Mouse (Mus musculus) retina, adult 2 months (tissue): ENCODE data around the gene Cldn10.

Source experiments
- DNase-seq: peaks from one replicate; pipeline ENCODE4 v3.0.0-alpha.2; 2012; ENCODE audit warnings: low read depth, low spot score

Gene Cldn10

GRCm38 (mm10) chr14:118826346-118826745 is 38.6 kb downstream of the Cldn10 start:
- no peak for DNase-seq

GRCm38 (mm10) chr14:118827283-118827904 is 39.7 kb downstream of the Cldn10 start:
- no peak for DNase-seq

- DNase-seq = no peak
Observed at GRCm38 (mm10) chr14:118829331-118830095, 41.8 kb downstream of the Cldn10 start.

- DNase-seq = no peak
Observed at GRCm38 (mm10) chr14:118831597-118831996, 43.9 kb downstream of the Cldn10 start.

DNA sequence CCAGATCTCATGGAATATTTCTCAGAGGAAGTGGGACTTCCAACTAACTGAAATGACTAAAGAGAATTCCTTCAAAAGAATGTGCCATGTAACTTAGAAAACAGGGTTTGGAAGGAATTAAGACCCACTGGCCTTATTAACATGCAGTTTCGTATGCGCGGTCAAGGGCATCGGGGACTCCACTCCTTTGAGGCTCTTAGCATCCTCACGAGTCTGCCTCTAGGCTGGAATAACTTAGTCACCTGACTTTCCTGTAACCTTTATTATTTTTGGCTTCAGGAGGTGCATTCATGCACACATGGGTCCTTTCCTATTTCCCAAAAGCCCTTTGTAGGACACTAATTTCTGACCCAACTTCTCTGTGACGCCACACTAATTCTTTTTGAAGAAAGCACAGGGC is 45.5 kb downstream of the Cldn10 start:
- DNase-seq = no peak

DNA sequence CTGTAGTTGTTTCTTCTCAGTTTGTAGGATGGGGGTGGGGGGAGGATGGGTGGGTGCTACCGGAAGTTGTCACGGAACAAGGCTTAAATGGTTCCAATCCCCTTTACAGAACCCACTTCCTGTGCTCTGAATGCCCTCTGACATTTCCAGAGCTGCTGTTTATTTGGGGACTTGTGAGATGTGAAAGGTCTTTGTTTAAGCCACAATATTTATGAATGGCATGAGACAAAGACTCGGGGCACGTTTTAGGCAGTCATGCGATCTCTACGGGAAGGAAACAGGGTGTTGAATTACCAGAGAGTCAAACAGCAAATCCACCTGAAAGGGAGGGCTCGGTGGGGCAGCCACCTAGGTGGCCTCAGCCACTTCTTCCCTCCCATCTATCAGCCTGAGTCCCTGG is 46.6 kb downstream of the Cldn10 start:
- no peak for DNase-seq

GRCm38 (mm10) chr14:118836145-118836544 is 48.4 kb downstream of the Cldn10 start:
- no peak for DNase-seq

GRCm38 (mm10) chr14:118836754-118837153 is 49.0 kb downstream of the Cldn10 start:
- DNase-seq = no peak

DNA sequence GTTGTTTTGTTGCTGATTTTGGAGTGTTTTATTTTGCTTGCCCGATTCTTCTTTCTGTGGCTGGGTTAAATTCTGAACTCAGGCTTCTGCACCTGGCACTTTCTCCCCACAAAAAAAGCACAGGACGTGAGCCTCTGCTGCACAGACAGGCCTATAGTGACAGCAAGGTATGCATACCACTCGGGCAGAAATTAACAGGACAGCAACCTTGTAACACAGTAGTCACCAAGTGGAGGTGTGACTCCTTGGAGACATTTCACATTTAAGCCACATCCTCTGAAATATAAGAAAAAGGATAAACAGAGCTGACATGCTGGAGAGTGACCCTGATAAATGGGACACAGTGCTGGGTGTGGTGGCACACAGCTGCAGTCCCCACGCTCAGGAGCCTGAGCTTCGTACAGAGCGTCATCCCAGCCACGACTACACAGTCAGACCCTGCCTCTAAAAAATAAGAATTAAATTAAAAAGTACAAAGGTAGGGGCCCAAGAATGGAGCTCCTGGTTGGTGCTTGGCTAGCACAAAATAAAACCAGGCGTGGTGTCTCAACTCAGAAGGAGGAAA is 50.9 kb downstream of the Cldn10 start:
- DNase-seq = no peak

GRCm38 (mm10) chr14:118839416-118839815 is 51.7 kb downstream of the Cldn10 start:
- DNase-seq = no peak

GRCm38 (mm10) chr14:118840027-118840426 is 52.3 kb downstream of the Cldn10 start:
- no peak for DNase-seq

DNA sequence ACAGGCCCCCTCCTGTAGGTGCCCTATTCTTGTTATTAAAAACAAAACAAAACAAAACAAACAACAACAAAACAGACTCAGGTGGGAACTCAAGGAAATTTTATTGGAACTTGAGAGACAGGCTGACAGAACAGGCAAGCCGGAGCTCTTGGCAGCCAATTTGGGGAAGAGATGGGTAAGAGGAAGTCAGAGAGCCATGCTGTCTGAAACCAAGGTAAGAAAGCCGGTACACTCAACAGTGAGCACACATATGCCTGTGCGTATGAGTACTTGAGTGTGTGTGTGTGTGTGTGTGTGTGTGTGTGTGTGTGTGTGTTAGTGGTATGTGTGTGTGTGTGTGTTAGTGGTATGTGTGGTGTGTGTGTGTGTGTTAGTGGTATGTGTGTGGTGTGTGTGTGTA is 54.6 kb downstream of the Cldn10 start:
- DNase-seq = no peak

DNA sequence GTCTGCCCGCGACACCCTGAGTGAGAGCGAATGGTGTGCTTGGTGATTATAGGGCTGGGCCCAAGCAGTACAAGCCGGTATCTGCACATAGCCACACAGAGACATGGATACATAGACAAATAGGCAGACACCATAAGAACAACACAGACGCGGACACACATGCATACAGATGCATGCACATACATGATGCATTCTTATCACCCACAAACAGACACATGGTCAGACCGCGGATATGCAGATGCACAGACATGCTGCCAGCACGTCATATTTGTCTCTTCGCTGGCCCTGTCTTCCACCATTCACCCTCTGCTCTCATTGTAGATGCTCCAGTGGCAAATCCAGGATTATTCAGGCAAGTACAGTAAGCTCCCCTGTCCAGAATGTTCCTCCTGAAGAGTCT is 59.1 kb downstream of the Cldn10 start:
- no peak for DNase-seq

GRCm38 (mm10) chr14:118848171-118848570 is 60.5 kb downstream of the Cldn10 start:
- no peak for DNase-seq

DNA sequence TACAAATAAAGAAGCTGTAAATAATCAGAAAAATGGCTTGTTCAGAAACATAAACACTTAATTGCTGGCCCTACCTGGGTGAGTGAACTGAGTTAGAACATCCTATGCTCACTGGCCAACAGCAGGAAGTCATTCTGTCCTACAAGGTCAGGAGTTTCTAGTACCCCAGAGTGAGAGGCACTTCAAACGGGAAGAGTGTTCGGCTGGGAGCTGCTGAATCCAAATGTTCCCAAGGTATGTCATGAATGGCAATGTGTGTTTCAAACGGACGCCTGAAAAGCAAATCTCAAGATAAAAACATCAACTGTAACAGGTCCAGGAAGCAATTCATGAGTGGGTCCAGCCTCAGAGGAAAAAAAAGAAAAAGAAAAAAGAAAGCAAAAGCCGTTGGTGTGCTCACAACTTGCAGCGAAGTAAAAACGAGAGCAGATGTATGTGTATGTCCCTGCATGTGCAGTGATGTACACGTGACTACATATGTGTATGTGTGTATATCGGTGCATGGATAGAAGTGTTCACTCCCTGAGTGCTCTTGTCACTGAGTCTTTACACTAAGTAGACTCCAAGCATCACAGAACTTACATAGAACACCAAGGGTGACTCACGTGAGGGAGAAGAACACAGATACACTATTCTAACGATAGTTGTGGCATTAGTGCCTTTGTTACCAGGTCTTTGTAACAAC is 62.4 kb downstream of the Cldn10 start:
- DNase-seq = no peak

DNA sequence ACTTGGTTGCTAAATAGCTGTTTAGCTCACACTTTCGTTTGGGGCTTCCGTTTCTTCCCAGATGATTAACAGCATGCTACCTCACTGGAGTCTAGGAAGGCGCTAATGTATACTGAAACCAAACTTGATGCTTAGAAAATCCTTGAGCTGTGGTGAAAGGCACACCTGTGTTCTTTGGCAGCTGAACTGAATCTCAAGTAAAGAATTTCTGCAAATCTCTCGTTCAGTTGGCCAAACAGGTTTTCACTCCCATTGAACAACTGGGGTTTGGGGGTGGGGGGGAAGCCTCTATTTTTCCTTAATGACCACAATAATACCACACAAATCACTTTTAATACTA is 63.0 kb downstream of the Cldn10 start:
- no peak for DNase-seq

DNA sequence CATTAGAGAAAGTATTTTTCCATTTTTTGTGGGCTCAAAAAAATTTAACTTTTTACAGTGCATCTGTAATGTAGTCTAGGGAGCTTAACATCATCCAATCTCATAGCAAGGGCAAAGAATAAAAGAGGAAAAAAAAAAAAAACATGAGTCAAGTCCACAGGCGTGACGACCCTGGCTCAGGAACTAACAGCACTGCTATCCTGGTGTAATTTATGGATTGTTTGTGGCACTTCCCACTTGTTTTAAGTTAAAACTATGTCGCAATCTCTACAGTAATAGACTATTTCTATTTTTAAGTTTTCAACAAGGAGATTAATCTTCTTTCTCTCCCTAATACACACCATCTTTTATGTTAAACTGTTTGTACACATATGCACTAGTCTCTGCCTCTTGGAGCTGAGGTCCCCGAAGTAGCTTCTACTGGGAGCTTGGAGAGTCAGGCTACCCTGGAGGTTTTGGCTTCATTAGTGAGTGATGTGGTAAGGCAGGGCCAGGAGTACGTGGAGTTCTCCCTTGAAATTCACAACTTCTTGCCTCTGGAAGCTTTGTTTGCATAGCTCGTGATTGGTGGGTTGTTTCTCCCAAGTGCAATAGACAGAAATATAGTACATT is 63.9 kb downstream of the Cldn10 start:
- DNase-seq = no peak

- no peak for DNase-seq
Observed at GRCm38 (mm10) chr14:118854371-118855114, 66.8 kb downstream of the Cldn10 start.

DNA sequence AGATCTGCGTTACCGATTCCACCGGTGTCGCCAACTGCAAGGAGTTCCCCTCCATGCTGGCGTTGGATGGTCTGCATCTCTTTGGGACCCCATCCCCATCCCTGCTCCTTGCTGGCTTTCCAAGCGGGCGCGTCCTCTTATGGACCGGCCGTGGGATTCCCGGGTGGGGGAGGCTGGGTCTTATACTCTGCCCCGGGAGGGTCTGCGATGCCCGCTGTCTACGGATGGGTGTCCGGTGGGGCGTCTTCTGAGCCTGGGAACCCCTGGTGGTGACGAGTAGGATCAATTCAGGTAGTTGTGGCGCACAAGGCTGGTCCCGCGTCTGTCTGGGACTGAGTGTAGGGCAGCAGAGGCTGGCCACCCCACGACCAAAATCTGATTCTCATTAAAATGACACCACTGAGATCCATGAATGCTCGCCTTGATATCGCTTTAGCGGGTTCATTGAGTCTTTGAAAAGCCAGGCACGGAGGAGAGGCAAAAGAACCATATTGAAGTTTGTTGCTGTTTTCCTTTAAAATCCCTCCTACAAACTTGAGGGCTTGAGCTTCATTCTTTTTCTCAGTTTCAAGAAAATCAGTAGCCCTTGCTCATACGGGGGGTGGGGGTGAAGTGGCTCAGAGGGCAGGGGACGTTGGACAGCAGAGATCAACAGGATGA is 67.6 kb downstream of the Cldn10 start:
- DNase-seq = no peak

- no peak for DNase-seq
Observed at GRCm38 (mm10) chr14:118856563-118856962, 68.9 kb downstream of the Cldn10 start.

- no peak for DNase-seq
Observed at GRCm38 (mm10) chr14:118858318-118858717, 70.6 kb downstream of the Cldn10 start.
